Mouse (Mus musculus) brain, embryonic 18.5 days (tissue): ENCODE data around the gene Tex33.
"Not testable (repeated sequence)": the region's sequence is repeated elsewhere in the genome, so short reads cannot be mapped to it uniquely, and the experiment has no call there.

ENCODE experiments used
- DNase-seq: peaks from one replicate; pipeline ENCODE4 v3.0.0-alpha.2; 2012; ENCODE audit warnings: low read depth, low spot score

Gene Tex33

DNA sequence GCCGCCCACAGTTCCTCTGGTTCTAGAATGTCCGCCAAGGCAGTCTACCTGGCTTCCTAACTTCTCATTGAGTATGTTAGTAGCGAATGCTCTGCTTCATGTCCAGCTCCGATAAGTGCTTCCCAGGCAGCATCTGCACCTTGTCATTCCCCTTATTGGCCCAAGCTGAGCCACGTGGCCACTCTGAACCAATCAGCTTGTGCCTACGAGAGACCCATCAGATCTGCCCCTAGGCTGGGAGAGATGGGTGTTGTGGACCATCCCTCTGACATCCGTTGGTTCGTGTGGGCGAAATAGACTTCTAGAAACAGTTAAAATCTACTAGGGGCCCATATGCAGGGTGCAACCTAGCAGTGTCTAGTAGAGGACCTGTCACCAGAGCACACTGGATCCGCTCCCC lies 17.9 kb downstream of the Tex33 start:
- no peak for DNase-seq

DNA sequence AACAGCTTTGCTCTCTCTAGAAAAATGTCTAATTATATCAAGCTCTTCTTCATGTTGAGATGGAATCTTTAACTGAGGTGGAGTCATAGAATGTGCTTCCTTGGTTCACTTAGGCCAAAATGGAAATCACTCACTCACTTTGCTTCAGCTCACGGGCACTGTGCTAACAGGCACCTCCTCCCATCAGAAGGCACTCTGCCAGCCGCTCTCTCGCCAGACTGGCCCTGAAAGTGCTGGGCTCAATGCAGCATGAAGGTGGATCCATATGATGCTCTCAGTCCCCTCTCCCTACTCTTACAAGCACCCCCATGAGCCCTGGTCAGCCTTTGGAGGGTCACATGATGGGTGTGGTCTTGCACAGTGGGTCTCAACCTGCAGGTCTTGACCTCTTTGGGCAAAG lies 21.5 kb downstream of the Tex33 start:
- no peak for DNase-seq

DNA sequence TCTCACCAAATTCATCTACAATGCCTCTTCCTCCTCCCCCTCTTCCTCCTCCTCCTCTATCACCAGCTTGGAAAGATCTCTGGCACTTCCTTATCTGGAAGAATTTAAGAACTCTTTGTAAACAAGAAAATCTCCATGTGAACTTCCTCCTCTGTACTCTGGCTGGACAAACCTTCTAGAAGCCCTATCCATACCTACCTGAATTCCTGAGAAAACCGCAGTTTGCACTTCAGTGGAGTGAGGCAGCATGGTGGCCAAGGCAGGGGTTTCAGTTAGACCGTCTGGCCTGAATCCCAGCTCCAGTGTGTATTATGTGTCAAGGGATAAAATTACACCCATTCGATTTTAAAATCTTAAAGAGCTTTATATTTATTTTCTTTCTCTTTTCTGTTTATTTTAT lies 22.9 kb downstream of the Tex33 start:
- DNase-seq = no peak

DNA sequence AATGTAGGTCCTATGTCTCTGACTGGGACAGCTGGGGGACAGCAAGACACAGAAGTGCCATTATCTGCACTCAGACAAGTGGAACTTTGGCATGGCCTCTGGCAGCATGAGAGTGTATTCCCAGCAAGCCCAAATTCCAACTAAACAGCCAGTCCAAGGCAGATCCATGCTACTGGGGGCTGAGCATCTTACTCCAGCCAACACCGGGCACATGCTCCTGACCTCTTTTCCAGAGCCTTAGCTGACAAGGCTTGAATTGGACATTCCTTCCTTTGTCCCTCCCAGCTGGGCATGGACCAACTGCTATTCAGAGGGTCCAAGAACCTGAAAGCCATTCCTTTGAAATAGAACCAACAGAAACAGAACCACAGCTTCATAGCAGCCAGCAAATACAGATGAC lies 26.1 kb downstream of the Tex33 start:
- DNase-seq = no peak

DNA sequence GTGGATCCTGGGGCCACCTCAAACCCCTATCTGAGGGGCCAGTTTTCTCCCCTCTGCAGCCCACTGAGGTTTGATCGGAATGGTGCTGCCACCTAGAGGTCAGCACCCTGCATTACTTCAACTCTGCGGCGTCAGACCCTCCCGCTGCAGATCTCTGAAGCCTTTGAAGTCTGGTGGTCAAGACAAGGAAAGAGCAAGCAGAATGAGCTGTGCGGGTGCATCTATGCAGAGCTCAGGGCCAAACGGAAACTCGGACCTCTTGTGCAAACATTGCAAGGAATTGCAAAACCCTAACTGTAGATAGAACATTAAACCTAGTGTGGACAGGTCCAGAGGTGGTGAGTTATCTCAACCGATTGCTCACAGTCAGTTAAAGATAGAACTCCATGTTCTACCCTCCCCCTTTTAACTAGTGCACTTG lies 26.8 kb downstream of the Tex33 start:
- DNase-seq = no peak

DNA sequence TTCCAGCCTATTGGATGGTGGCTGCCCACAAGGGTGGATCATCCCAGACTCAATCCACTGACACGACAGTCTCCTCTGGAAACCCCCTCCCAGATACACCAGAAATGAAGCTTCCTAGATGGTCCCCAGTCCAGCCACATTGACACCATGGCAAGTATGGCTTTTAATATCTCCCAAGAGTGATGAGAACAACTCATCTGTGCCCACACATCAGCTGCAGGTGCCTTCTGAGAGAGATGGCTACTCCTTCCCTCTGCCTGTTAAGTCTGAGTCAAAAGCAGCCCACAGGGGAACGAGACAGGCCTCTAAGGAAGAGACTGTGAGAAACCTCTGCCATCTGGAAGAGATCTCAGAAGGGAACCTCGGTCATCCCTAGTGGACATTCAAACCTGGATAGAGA lies 27.9 kb downstream of the Tex33 start:
- DNase-seq = no peak

DNA sequence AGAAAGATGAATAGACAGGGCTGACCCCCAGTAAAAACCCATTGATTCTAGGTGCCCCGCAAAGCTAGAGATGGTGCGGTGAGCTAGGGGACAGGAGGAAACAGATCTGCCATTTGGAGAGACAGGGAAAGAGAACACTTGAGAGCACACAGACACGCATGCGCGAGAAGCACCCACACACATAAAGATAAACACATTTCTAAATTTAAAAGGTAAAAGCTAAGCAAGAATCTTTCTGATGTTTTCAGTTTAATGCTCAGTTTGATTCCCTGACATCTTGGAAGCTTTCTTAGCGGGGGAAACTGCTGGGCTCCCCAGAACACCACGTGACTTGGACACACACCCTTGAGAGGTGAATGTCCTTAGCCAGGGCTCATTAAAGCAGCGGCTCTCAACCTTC lies 28.8 kb downstream of the Tex33 start:
- DNase-seq = no peak

DNA sequence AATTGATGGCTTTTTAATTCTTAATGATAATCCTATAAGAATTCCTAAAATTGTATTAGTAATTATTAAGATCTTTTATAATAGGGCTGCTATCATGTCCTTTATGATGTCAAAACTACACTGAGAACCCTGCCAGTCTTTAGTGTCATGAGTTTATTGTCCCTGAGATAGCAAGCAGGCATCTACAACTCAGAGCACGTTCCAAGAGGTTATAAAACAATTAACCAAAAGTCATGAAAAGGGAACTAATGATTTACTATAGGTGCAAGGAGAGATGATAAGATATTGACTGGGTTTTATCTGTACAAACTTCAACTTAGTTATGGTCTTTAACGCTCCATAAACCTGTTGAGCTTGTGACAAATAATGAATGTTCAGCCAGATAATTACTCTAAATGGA lies 29.8 kb downstream of the Tex33 start:
- DNase-seq = no peak

DNA sequence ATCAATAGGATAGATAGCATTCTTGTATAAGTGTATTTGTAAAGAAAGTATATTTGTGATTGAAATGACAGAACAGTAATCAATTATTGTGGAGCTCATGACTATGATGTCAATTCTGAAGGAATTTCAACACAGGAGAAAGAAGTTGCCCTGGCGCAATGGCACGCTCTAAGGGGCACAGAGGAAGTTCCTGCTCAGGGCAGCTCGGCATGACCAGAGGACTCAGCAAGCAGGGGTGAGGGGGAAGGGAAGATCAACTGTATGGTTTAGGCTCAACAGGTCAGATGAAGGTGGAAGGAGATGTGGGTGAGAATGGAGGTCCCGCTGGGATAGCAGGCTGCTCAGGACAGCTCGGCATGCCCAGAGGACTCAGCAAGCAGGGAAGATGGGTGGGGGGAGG lies 40.2 kb downstream of the Tex33 start:
- no peak for DNase-seq

DNA sequence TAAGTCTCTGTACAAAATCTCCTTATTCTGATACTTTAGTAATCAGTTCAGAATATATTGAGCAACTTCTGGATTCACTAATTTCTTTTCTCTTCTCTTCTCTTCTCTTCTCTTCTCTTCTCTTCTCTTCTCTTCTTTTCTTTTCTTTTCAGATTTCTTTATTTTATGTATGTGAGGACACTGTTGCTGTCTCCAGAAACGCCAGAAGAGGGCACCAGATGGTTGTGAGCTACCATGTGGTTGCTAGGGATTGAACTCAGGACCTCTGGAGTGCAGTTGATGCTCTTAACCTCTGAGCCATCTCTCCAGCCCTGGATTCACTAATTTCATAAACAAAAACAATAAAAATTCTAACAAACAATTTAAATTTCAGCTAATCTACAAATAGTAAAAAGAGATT lies 40.8 kb downstream of the Tex33 start:
- DNase-seq = no peak

DNA sequence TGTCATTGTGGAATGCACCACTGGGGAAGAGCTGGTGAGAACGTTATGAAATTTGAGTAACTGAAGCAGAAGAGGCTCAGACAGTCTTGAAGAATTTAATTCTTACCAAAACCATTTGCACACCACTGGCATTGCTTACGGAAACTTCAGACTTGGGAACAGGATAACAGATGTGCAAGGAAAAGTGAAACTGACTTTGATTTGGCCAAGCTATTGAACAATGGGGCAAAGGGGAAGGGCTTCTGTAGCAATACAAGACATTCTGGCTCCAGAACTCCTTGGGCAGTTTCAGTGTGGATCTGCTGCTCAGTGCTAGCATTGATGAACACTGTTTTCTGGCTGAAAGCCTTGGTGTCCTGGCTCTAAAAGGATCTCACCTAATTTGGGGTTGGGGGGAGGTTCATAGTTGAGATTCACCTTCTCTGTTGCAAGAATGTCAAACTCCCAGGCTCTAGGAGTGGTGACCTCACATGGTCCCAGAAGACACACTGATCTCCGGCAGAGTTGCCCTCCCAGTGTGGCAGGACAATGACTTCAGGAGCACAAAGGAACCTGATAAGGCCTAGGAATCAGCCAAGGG lies 44.0 kb downstream of the Tex33 start:
- no peak for DNase-seq

DNA sequence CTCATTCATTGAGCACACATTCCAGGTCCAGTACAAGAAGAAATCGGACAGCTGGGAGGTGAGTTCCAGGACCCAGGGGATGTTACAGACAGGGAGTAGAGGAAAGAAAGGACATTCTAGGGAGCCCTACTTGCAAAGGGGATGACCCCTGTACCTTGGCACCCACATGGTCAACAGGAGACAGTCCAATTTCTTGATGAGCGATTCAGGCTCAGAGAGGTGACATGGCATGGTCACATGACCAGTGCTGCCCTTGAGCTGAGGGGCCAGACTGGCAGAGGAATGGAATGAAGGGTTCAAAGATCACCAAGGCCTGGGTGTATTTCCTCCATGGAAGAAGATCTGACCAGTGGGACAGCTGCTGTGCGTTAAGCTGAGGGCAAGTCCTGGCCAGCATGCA lies 51.1 kb downstream of the Tex33 start:
- DNase-seq = no peak

DNA sequence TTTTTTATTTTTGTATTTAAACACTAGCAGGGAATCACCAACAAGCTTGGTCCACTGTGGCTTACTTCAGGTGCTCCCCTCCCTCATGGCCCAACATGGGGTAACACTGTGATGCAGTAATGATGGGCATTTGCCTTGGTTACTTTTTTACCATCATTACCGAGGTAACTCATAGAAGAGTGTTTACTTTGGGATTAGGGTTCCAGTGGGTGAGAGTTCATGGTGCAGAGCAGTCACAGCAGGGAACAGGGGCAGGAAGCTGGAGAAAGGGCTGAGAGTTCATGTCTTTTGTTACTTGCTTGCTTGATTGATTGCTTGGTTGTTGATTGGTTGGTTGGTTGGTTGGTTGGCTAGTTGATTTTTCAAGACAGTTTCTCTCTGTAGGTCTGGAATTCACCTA lies 52.0 kb downstream of the Tex33 start:
- no peak for DNase-seq

DNA sequence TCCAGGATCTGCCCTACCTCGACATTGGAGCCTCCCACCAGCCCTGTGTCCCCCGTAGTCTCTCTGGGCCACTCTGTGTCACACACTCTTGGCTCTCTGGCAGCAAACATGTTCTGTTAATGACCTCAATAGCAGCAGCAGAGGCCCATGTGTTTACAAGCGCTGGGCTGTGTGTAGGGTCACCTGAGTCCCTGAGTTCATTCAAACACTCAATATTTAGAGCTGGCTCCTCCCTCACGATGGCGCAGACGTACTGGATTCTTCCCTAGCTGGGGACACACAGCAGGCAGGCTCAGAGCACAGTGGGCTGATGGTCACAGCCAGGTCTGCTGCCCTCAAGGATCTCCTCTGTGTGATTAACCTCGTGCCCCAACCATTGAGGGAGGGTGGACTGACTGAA lies 54.8 kb downstream of the Tex33 start:
- DNase-seq = not testable (repeated sequence)

DNA sequence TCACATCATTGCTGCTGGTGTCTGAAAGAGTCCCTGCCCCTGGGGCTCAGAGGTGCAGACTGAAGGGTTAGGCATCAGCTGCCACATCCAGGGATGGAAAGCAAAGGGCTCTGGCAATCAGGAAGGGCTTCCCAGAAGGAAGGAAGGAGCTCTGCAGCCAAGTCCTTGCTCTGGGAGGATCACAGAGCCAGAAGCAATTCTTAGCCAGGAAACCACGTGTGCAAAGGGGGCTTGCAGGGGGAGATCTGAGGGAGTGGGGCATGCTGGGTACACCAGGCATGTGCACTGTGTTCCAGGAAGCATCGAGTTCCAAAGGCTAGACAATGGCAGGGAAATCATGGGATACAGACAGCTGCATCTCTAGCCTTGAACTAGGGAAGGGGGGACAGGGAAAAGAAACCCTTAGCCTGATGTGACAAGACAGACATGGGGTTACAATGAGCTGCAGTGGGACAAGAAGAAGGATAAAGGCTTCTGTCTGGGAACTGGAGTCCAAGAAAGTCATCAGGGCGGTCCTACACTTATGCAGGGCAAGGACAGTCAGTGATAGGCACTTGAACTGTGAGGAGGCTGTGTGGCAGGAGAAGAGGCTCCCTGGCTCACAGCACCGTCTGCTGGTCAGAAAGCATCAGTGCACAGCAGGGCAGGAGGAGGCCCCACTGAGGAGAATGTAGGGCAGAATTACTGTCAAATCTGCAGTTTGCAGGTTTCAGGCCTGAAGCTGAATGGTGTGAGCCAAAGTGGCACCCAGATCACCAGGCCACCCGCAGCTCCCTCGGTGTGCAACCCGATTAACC lies 55.9 kb downstream of the Tex33 start:
- not testable (repeated sequence) for DNase-seq

DNA sequence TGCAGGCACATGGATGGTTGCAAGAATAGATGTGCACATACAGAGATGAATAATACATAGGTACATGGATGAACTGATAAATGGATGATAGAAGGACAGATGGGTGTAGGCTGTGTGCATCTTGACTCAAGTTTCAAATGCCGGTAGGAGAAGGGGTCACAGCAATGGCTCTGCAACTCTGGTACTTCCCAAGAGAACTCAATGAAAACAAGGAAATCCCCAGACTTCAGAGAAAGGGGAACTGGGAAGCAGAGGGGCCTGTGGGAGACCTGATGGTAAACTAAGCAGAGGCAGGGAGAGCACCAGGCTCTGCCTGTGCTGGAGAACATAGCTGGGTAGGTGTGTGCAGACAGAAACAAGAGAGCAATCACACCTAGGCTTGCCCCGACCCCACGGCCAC lies 61.3 kb downstream of the Tex33 start:
- DNase-seq = no peak

DNA sequence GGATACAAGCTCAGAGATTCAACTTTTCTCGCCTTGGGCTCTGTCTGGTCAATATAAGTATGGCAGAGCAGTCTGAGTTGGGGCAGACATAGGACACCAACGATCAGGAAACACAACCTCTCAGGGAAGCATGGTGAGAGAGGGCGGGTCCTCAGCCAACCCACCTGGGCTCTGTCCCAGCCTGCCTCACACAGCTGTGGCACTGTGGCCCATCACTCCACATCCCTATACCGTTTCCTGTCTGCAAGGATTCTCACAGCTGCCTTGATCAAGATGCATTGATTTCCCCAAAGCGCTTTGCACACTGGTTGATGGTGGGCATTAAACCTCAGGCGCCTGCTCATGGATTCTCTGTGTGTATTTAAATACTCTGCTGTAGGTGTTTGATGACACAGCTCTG lies 62.7 kb downstream of the Tex33 start:
- no peak for DNase-seq

DNA sequence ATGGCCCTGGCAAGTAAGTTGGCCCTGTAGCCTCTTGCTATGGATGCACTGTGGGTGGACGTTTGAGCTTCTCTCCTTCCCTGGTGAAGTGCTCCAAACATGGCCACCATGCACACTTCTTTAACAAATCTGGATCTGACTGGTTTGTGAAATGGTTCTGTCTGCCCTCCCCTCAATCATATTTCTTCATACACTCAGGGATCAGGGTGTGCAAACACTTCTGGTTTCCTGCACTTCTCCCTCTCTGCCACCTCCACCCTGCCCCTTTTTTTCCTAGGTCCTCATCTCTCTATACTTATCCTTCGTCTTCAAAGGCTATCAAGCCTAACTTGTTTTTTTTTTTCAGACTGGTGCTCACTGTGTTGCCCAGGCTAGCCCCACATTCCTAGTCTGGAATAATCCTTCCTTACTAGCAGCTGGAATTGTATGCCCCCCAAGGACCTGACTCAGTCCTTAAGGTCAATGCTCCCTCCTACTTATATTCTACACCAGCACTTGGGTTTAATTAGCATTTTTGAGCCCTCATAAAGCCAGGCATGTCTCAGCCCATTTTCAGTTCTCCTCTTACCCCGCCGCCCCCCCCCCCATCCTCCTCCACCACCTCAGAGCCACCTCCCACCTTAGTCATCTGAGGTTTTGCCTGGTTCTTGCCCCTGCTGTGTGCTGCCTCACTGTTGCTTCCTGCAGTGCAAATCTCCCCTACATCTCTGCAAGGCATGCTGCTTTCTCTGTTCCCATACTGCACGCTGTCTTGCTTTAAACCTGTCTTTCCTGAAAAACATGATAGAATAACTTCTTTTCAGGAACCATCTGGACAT lies 64.0 kb downstream of the Tex33 start:
- no peak for DNase-seq

DNA sequence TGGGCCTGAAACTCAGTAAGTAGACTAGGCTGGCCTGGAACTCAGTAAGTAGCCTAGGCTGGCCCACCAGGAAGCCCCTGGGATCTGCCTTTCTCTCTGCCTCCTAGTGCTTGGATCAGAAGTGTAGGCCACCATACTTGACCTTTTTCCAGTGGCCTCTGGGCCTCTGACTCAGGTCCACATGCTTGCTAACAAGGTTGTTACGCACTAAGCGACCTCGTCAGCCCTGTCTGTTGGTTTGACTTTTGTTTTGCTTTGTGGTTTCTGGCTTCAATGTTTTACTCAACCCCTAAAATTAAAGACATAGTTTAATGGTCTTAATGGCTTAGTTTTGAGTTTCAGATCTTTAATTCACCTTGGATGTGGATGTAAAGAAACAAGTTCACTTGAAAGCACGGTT lies 65.0 kb downstream of the Tex33 start:
- no peak for DNase-seq

DNA sequence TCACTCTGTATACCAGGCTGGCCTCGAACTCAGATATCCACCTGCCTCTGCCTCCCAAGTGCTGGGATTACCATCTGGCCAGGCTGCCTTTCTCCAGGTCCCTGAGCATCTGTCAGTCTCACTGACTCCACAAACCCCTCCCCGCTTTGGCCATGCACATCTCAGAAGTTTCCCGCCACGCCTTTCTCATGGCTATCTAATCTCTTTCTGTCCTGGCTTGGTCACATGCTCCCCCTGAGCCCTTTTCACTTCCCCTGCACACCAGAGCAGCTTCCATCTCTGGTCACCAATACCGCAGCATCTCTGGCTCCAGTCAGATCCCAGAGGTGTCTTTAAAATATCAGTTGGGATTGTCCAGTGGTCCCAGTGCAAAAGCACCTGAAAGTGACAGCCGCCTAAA lies 65.7 kb downstream of the Tex33 start:
- not testable (repeated sequence) for DNase-seq

DNA sequence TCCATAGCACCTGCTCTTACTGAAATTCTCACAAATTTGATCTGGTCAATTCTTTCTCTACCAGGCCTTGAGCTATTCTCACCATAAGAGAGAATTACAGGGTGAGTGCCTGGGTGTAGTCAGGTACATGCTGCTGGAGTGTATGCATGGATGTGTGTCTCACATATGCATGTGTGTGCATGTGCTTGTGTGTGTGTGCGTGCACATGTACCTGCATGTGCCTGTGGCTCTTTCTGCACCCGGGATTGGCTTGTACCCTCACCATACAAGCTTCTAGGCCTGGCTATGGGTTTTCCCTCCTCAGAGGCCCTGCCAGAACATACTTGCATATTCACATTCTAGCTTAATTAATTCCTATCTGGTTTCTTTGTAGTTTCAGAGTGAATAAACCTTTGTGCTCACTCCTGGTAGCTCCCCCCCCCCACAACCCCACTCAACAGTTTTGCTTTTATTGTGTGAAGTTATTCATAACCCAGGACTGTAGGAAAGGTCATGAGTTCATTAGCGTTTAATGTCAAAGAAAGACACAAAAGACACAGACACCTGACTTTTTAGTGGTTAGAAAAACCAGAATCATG lies 67.1 kb downstream of the Tex33 start:
- DNase-seq = no peak
